Mouse (Mus musculus) MEL (cell line): ENCODE data around the gene Spag17. TPM values are rescaled to one million over a fixed set of nuclear protein-coding genes. Genes with fewer than 3 reads are reported as not detected.

Source experiments
- DNase-seq: peaks from one replicate; pipeline ENCODE4 v3.0.0; 2011; ENCODE audit warnings: low read depth, low spot score
- H3K27ac ChIP-seq: 2 replicates; pipeline ENCODE4 v1.5.1; 2012; ENCODE audit warnings: low read depth, mild to moderate bottlenecking, control low read depth, low read length, moderate library complexity; ENCODE audit not compliant: control insufficient read depth
- H3K27me3 ChIP-seq, 2 experiments: fragments of 150-350 bp in 1 of 2; sonication (generic) in 1 of 2; 2 replicates each; pipeline ENCODE4 v1.6.1; 2012; ENCODE audit warnings: low read length in 2 of 2, mild to moderate bottlenecking in 2 of 2, improper control_type of control experiment in 1 of 2, moderate library complexity in 1 of 2; ENCODE audit not compliant: insufficient read depth in 2 of 2, control insufficient read depth in 1 of 2
- H3K36me3 ChIP-seq, 2 experiments: 2 replicates each; pipeline ENCODE4 v1.6.1; 2012 to 2014; ENCODE audit warnings: low read length in 2 of 2, improper control_type of control experiment in 1 of 2, inconsistent platforms in 1 of 2, mild to moderate bottlenecking in 1 of 2; ENCODE audit not compliant: insufficient read depth in 2 of 2, control insufficient read depth in 1 of 2
- H3K4me1 ChIP-seq, 2 experiments: fragments of 150-350 bp in 1 of 2; sonication (generic) in 1 of 2; 2 replicates each; pipeline ENCODE4 v1.6.1; 2012; ENCODE audit warnings: low read length in 2 of 2, improper control_type of control experiment in 1 of 2, mild to moderate bottlenecking in 1 of 2; ENCODE audit not compliant: insufficient read depth in 2 of 2, control insufficient read depth in 1 of 2
- H3K4me3 ChIP-seq, 2 experiments: fragments of 150-350 bp in 1 of 2; sonication (generic) in 1 of 2; 2 replicates each; pipeline ENCODE4 v1.5.1; 2012; ENCODE audit warnings: low read depth in 2 of 2, low read length in 2 of 2, mild to moderate bottlenecking in 2 of 2, moderate library complexity in 2 of 2, control low read depth in 1 of 2, improper control_type of control experiment in 1 of 2; ENCODE audit not compliant: control insufficient read depth in 1 of 2, insufficient read depth in 1 of 2
- H3K79me2 ChIP-seq: 2 replicates; pipeline ENCODE4 v1.6.1; 2012; ENCODE audit warnings: mild to moderate bottlenecking, low read length, moderate library complexity; ENCODE audit not compliant: control insufficient read depth, poor library complexity, insufficient read depth
- H3K9ac ChIP-seq: 2 replicates; pipeline ENCODE4 v1.6.1; 2012; ENCODE audit warnings: low read depth, mild to moderate bottlenecking, control low read depth, low read length, moderate library complexity; ENCODE audit not compliant: control insufficient read depth, poor library complexity, severe bottlenecking
- H3K9me3 ChIP-seq: fragments of 150-350 bp; sonication (generic); replicated peaks from 2 replicates; pipeline ENCODE4 v1.6.1; 2012; ENCODE audit warnings: mild to moderate bottlenecking, low read length, improper control_type of control experiment, moderate library complexity; ENCODE audit not compliant: insufficient read depth
- CTCF ChIP-seq, 3 experiments: IDR thresholded peaks in 2 of 3; conservative IDR thresholded peaks in 1 of 3; 2 replicates each; pipeline ENCODE4 v1.5.1; 2011 to 2012; ENCODE audit warnings: low read length in 3 of 3, low read depth in 2 of 3, mild to moderate bottlenecking in 2 of 3, improper control_type of control experiment in 1 of 3, inconsistent platforms in 1 of 3, mixed read lengths in 1 of 3, moderate library complexity in 1 of 3; ENCODE audit not compliant: control insufficient read depth in 1 of 3, insufficient read depth in 1 of 3, poor library complexity in 1 of 3, severe bottlenecking in 1 of 3
- ELF1 ChIP-seq: IDR thresholded peaks from 2 replicates; pipeline ENCODE4 v1.6.1; 2014; ENCODE audit warnings: low read depth, mild to moderate bottlenecking, inconsistent platforms, low read length, improper control_type of control experiment, moderate library complexity
- EP300 ChIP-seq, 2 experiments: IDR thresholded peaks; 2 replicates each; pipeline ENCODE4 v1.6.1; 2011; ENCODE audit warnings: improper control_type of control experiment in 2 of 2, low read length in 2 of 2, low read depth in 1 of 2, mild to moderate bottlenecking in 1 of 2
- GATA1 ChIP-seq: IDR thresholded peaks from 2 replicates; pipeline ENCODE4 v1.6.1; 2011; ENCODE audit warnings: low read depth, low read length, improper control_type of control experiment
- HCFC1 ChIP-seq: IDR thresholded peaks from 2 replicates; pipeline ENCODE4 v1.6.1; 2012; ENCODE audit warnings: low read depth, mild to moderate bottlenecking, inconsistent platforms, low read length, improper control_type of control experiment, moderate library complexity
- KAT2A ChIP-seq: conservative IDR thresholded peaks from 2 replicates; pipeline ENCODE4 v1.6.1; 2012; ENCODE audit warnings: low read depth, low read length, improper control_type of control experiment, inconsistent platforms
- MAFK ChIP-seq: IDR thresholded peaks from 2 replicates; pipeline ENCODE4 v1.6.1; 2011; ENCODE audit warnings: low read depth, mild to moderate bottlenecking, low read length, improper control_type of control experiment, borderline replicate concordance
- MAX ChIP-seq: IDR thresholded peaks from 2 replicates; pipeline ENCODE4 v1.6.1; 2011; ENCODE audit warnings: low read length, improper control_type of control experiment
- MAZ ChIP-seq: IDR thresholded peaks from 2 replicates; pipeline ENCODE4 v1.6.1; 2012; ENCODE audit warnings: low read depth, mild to moderate bottlenecking, inconsistent platforms, low read length, improper control_type of control experiment
- MXI1 ChIP-seq: IDR thresholded peaks from 2 replicates; pipeline ENCODE4 v1.6.1; 2011; ENCODE audit warnings: mild to moderate bottlenecking, low read depth, low read length, improper control_type of control experiment
- MYB ChIP-seq: IDR thresholded peaks from 2 replicates; pipeline ENCODE4 v1.6.1; 2011; ENCODE audit warnings: mild to moderate bottlenecking, low read depth, low read length, improper control_type of control experiment
- NRF1 ChIP-seq: IDR thresholded peaks from 2 replicates; pipeline ENCODE4 v1.6.1; 2014; ENCODE audit warnings: low read depth, mild to moderate bottlenecking, inconsistent platforms, low read length, improper control_type of control experiment, moderate library complexity; ENCODE audit not compliant: poor library complexity, insufficient read depth, severe bottlenecking
- POLR2A ChIP-seq, 2 experiments: IDR thresholded peaks; 2 replicates each; pipeline ENCODE4 v1.6.1; 2011 to 2012; ENCODE audit warnings: low read length in 2 of 2, mild to moderate bottlenecking in 2 of 2, control low read depth in 1 of 2, improper control_type of control experiment in 1 of 2, low read depth in 1 of 2, moderate library complexity in 1 of 2; ENCODE audit not compliant: control insufficient read depth in 1 of 2, insufficient read depth in 1 of 2, poor library complexity in 1 of 2
- POLR2AphosphoS2 ChIP-seq: IDR thresholded peaks from 2 replicates; pipeline ENCODE4 v1.6.1; 2011; ENCODE audit warnings: low read length, improper control_type of control experiment
- POLR2AphosphoS5 ChIP-seq: IDR thresholded peaks from 2 replicates; pipeline ENCODE4 v1.6.1; 2012; ENCODE audit warnings: low read depth, borderline replicate concordance, mild to moderate bottlenecking, inconsistent platforms, low read length, moderate library complexity, mixed read lengths
- RAD21 ChIP-seq: IDR thresholded peaks from 2 replicates; pipeline ENCODE4 v1.6.1; 2011; ENCODE audit warnings: mild to moderate bottlenecking, low read depth, low read length, improper control_type of control experiment
- RCOR1 ChIP-seq: IDR thresholded peaks from 2 replicates; pipeline ENCODE4 v1.6.1; 2012; ENCODE audit warnings: low read depth, mild to moderate bottlenecking, inconsistent platforms, low read length, improper control_type of control experiment
- SIN3A ChIP-seq: IDR thresholded peaks from 2 replicates; pipeline ENCODE4 v1.6.1; 2012; ENCODE audit warnings: low read length, improper control_type of control experiment, inconsistent platforms
- SMC3 ChIP-seq: IDR thresholded peaks from 2 replicates; pipeline ENCODE4 v1.6.1; 2011; ENCODE audit warnings: low read depth, low read length, improper control_type of control experiment
- TAL1 ChIP-seq: IDR thresholded peaks from 2 replicates; pipeline ENCODE4 v1.6.1; 2012; ENCODE audit warnings: mild to moderate bottlenecking, inconsistent platforms, low read length, moderate library complexity, mixed read lengths
- USF1 ChIP-seq: IDR thresholded peaks from 2 replicates; pipeline ENCODE4 v1.6.1; 2014; ENCODE audit warnings: low read depth, mild to moderate bottlenecking, inconsistent platforms, low read length, improper control_type of control experiment, moderate library complexity
- USF2 ChIP-seq, 2 experiments: IDR thresholded peaks; 2 replicates each; pipeline ENCODE4 v1.6.1; 2011 to 2012; ENCODE audit warnings: improper control_type of control experiment in 2 of 2, low read length in 2 of 2, borderline replicate concordance in 1 of 2, inconsistent platforms in 1 of 2, low read depth in 1 of 2, mild to moderate bottlenecking in 1 of 2; ENCODE audit not compliant: insufficient read depth in 1 of 2
- ZKSCAN1 ChIP-seq: IDR thresholded peaks from 2 replicates; pipeline ENCODE4 v1.6.1; 2012; ENCODE audit warnings: low read depth, mild to moderate bottlenecking, inconsistent platforms, low read length, improper control_type of control experiment, moderate library complexity
- ZMIZ1 ChIP-seq: IDR thresholded peaks from 2 replicates; pipeline ENCODE4 v1.6.1; 2012; ENCODE audit warnings: low read depth, mild to moderate bottlenecking, inconsistent platforms, low read length, improper control_type of control experiment, moderate library complexity
- polyA plus RNA-seq, 2 experiments: library from polyadenylated mRNA; stranded (reverse) in 1 of 2; unstranded in 1 of 2; fragments of >175 nt in 1 of 2; fragments of >200 nt in 1 of 2; gene quantifications; 2 replicates each; pipeline versions ENCODE4 v1.2.1 to v1.2.4; 2012; ENCODE audit warnings: low replicate concordance in 2 of 2, low read depth in 1 of 2; ENCODE audit not compliant: insufficient read length in 2 of 2, insufficient read depth in 1 of 2, missing spikeins in 1 of 2
- total RNA-seq: library from RNA; depleted of rRNA; stranded (reverse); fragments of 300-350 nt; gene quantifications from 2 replicates; pipeline ENCODE4 v1.2.3, GENCODE M21; 2012

The Spag17 gene
- total and polyA plus RNA-seq, 3 experiments = 0.04 TPM; not detected in 2

- DNase-seq = no peak
- Histone ChIP-seq H3K36me3 (no peaks in the 10 kb centered on the region), H3K9me3 (no peaks in the 10 kb centered on the region), H3K4me3 (no peak overlapping the region), H3K9ac (no peak overlapping the region), H3K4me1 (no peaks in the 10 kb centered on the region), H3K27me3 (no peaks in the 10 kb centered on the region), H3K27ac (no peak overlapping the region), H3K79me2 (no peaks in the 10 kb centered on the region)
- TF ChIP-seq SIN3A = no peak
- TF ChIP-seq POLR2AphosphoS2 = no peak
- TF ChIP-seq MXI1 = no peak
- no peak for TF ChIP-seq CTCF (IDR thresholded peaks at IDR 0.05 in 2 of 3, conservative IDR thresholded peaks at IDR 0.05 in 1 of 3; ENCODE audit: control insufficient read depth in 1 of 3, insufficient read depth in 1 of 3, low read depth in 2 of 3, low read length in 3 of 3, poor library complexity in 1 of 3, severe bottlenecking in 1 of 3)
- no peak for TF ChIP-seq USF1
- no peak for TF ChIP-seq HCFC1
- no peak for TF ChIP-seq SMC3
- no peak for TF ChIP-seq EP300 (IDR thresholded peaks at IDR 0.05; ENCODE audit: low read depth in 1 of 2, low read length in 2 of 2)
- no peak for TF ChIP-seq MAZ
- no peak for TF ChIP-seq MAFK
- no peak for TF ChIP-seq MAX
- no peak for TF ChIP-seq USF2 (IDR thresholded peaks at IDR 0.05; ENCODE audit: borderline replicate concordance in 1 of 2, insufficient read depth in 1 of 2, low read depth in 1 of 2, low read length in 2 of 2)
- TF ChIP-seq POLR2A (IDR thresholded peaks at IDR 0.05; ENCODE audit: control insufficient read depth in 1 of 2, insufficient read depth in 1 of 2, low read depth in 1 of 2, low read length in 2 of 2, poor library complexity in 1 of 2) = no peak
- no peak for TF ChIP-seq KAT2A
- TF ChIP-seq ZKSCAN1 = no peak
- no peak for TF ChIP-seq MYB
- no peak for TF ChIP-seq POLR2AphosphoS5
Observed at GRCm38 (mm10) chr3:100106736-100107135, 221.5 kb downstream of the Spag17 start.

- Histone ChIP-seq H3K36me3 (no peaks in the 10 kb centered on the region), H3K27ac (no peak overlapping the region), H3K9me3 (no peaks in the 10 kb centered on the region), H3K9ac (no peak overlapping the region), H3K4me3 (no peak overlapping the region), H3K79me2 (no peaks in the 10 kb centered on the region), H3K4me1 (no peaks in the 10 kb centered on the region), H3K27me3 (no peaks in the 10 kb centered on the region; a peak in 2 of 4 replicates)
- no peak for DNase-seq
- TF ChIP-seq KAT2A (no peak), POLR2AphosphoS2 (no peak), POLR2AphosphoS5 (no peak), RCOR1 (no peak), EP300 (IDR thresholded peaks at IDR 0.05; ENCODE audit: low read depth in 1 of 2, low read length in 2 of 2) (no peak), HCFC1 (no peak), MXI1 (no peak), ZMIZ1 (no peak), SIN3A (no peak), MAZ (no peak), RAD21 (no peak), TAL1 (no peak), ZKSCAN1 (no peak), GATA1 (no peak), SMC3 (no peak), CTCF (IDR thresholded peaks at IDR 0.05 in 2 of 3, conservative IDR thresholded peaks at IDR 0.05 in 1 of 3; ENCODE audit: control insufficient read depth in 1 of 3, insufficient read depth in 1 of 3, low read depth in 2 of 3, low read length in 3 of 3, poor library complexity in 1 of 3, severe bottlenecking in 1 of 3) (no peak), ELF1 (no peak), NRF1 (no peak)
Observed at GRCm38 (mm10) chr3:100118681-100119080, 233.5 kb downstream of the Spag17 start.
